24 mouse cellular contexts compared by ENCODE assay signal in genomic region chr11:116201151-116201550, GRCm38 (mm10). TPM values are rescaled to one million over a fixed set of nuclear protein-coding genes. Genes with fewer than 3 reads are reported as not detected.
DNase-seq lines count a peak whose midpoint lies in the region; ATAC-seq and TF ChIP-seq lines count a peak whose summit lies in the region.
"Had no signal": no experiment of that assay in that cellular context is flagged by ENCODE, and none has a peak within 500 bp of the region (broad histone marks: within the 10 kb centered on the region; RNA-seq: fewer than 3 reads in every experiment).

No protein-coding gene starts in this region.

- H3K9me3 ChIP-seq in kidney, embryonic 16.5 days (ENCODE audit: low read length): no peaks in the 10 kb centered on the region
- no peaks in the 10 kb centered on the region for H3K9me3 ChIP-seq in liver, embryonic 12.5 days (replicated peaks)
- H3K9me3 ChIP-seq: embryonic facial prominence, embryonic 13.5 days; embryonic facial prominence, embryonic 15.5 days; forebrain, embryonic 10.5 days; forebrain, embryonic 12.5 days had no signal

- no peak for TF ChIP-seq POLR2A in kidney, adult 2 months (IDR thresholded peaks at IDR 0.05; ENCODE audit: low read depth, low read length)
- no peak for TF ChIP-seq POLR2A in liver, adult 2 months (IDR thresholded peaks at IDR 0.05; ENCODE audit: extremely low read depth, insufficient read depth, low read length)
- TF ChIP-seq POLR2A in small intestine, adult 2 months (IDR thresholded peaks at IDR 0.05; ENCODE audit: low read depth, low read length): no peak

- H3K27me3 ChIP-seq in kidney, adult 2 months (replicated peaks; ENCODE audit: control insufficient read depth, insufficient read depth, low read length): no peaks in the 10 kb centered on the region
- H3K27me3 ChIP-seq in kidney, embryonic 16.5 days (ENCODE audit: insufficient read depth, low read length): no peaks in the 10 kb centered on the region
- no peaks in the 10 kb centered on the region for H3K27me3 ChIP-seq in liver, adult 2 months (ENCODE audit: control insufficient read depth, insufficient read depth, low read length)
- no peaks in the 10 kb centered on the region for H3K27me3 ChIP-seq in liver, embryonic 12.5 days (replicated peaks)
- no peaks in the 10 kb centered on the region for H3K27me3 ChIP-seq in small intestine, adult 2 months (ENCODE audit: control insufficient read depth, insufficient read depth, low read length)
- H3K27me3 ChIP-seq: embryonic facial prominence, embryonic 13.5 days; embryonic facial prominence, embryonic 15.5 days; forebrain, embryonic 12.5 days had no signal

- no peak overlapping the region for H3K9ac ChIP-seq in kidney, embryonic 16.5 days (replicated peaks; ENCODE audit: low read length)
- H3K9ac ChIP-seq in liver, adult 2 months (ENCODE audit: low read depth, low read length): no peak overlapping the region
- no peak overlapping the region for H3K9ac ChIP-seq in liver, embryonic 12.5 days
- H3K9ac ChIP-seq: embryonic facial prominence, embryonic 13.5 days; embryonic facial prominence, embryonic 15.5 days; forebrain, embryonic 12.5 days had no signal

- peaks cover 4% of the 10 kb centered on the region; the same call in 1 of the 2 replicates for H3K4me1 ChIP-seq in kidney, adult 2 months (ENCODE audit: control insufficient read depth, insufficient read depth, low read length)
- H3K4me1 ChIP-seq in kidney, embryonic 16.5 days (ENCODE audit: insufficient read depth, low read length): peaks cover 14% of the 10 kb centered on the region
- H3K4me1 ChIP-seq in liver, adult 2 months (ENCODE audit: control insufficient read depth, insufficient read depth, low read length): peaks cover 20% of the 10 kb centered on the region
- H3K4me1 ChIP-seq in liver, embryonic 12.5 days: peaks cover 38% of the 10 kb centered on the region
- H3K4me1 ChIP-seq in small intestine, adult 2 months (ENCODE audit: control insufficient read depth, insufficient read depth, insufficient read length, low read length): peaks cover 9% of the 10 kb centered on the region; the same call in 1 of the 2 replicates

- no peak overlapping the region for H3K4me2 ChIP-seq in kidney, embryonic 16.5 days (replicated peaks; ENCODE audit: low read depth, low read length)
- H3K4me2 ChIP-seq in liver, embryonic 12.5 days: no peak overlapping the region
- H3K4me2 ChIP-seq: embryonic facial prominence, embryonic 13.5 days; embryonic facial prominence, embryonic 15.5 days; forebrain, embryonic 12.5 days had no signal

- peak; percentile 63 for DNase-seq in kidney, adult 2 months
- no peak for DNase-seq in kidney, adult 18-20 months
- peak; percentile 9 for DNase-seq in kidney, postnatal 10 days
- peak; percentile 68 for DNase-seq in liver, adult 2 months (ENCODE audit: extremely low read depth, low read depth, low spot score)
- DNase-seq in heart, adult 11 months: no peak
- DNase-seq: adrenal gland, adult 2 months; adrenal gland, postnatal 10 days; adrenal gland, postnatal 25 days; cerebellum, adult 11 months; cerebellum, adult 18-20 months; cerebellum, adult 8-10 months; cerebellum, adult 9-11 months; cerebellum, postnatal 14 days; cerebellum, postnatal 36 days; embryo, embryonic 11 days had no signal

- 0 out of 2 replicates have a peak, but pooled peaks have one; percentile 1 for TF ChIP-seq CTCF in kidney, adult 2 months (conservative IDR thresholded peaks at IDR 0.05; ENCODE audit: insufficient read depth, insufficient read length, low read depth, low read length)
- TF ChIP-seq CTCF in liver, adult 2 months (IDR thresholded peaks at IDR 0.05; ENCODE audit: low read depth, low read length): no peak
- no peak for TF ChIP-seq CTCF in small intestine, adult 2 months (IDR thresholded peaks at IDR 0.05; ENCODE audit: extremely low read depth, insufficient read length, insufficient replicate concordance, low read depth, low read length)

- no peak for ATAC-seq in kidney, embryonic 16.5 days (ENCODE audit: low FRiP score, low TSS enrichment)
- no peak for ATAC-seq in liver, embryonic 12.5 days
- ATAC-seq: forebrain, embryonic 14.5 days had no signal

- 50% methylated on average over 2 of the region's 2 CpGs for WGBS in kidney, adult 2 months
- 87% methylated on average over 2 of the region's 2 CpGs for WGBS in kidney, embryonic 16.5 days
- 45% methylated on average over 2 of the region's 2 CpGs for WGBS in liver, adult 2 months
- WGBS in liver, embryonic 12.5 days (ENCODE audit: insufficient replicate concordance): 70% methylated on average over 2 of the region's 2 CpGs
- WGBS in small intestine, adult 2 months: 81% methylated on average over 2 of the region's 2 CpGs

- H3K79me2 ChIP-seq in liver, adult 2 months (ENCODE audit: control insufficient read depth, insufficient read depth, low read length): peaks cover 11% of the 10 kb centered on the region

- H3K36me3 ChIP-seq in kidney, adult 2 months (ENCODE audit: control insufficient read depth, insufficient read depth, low read length): no peaks in the 10 kb centered on the region; the same call in 1 of the 2 replicates
- peaks cover 13% of the 10 kb centered on the region for H3K36me3 ChIP-seq in kidney, embryonic 16.5 days (ENCODE audit: insufficient read depth, low read length)
- H3K36me3 ChIP-seq in liver, adult 2 months (ENCODE audit: control insufficient read depth, insufficient read depth, low read length): peaks cover 16% of the 10 kb centered on the region
- peaks cover 27% of the 10 kb centered on the region for H3K36me3 ChIP-seq in liver, embryonic 12.5 days
- peaks cover 13% of the 10 kb centered on the region for H3K36me3 ChIP-seq in small intestine, adult 2 months (ENCODE audit: control insufficient read depth, insufficient read depth, low read length)

- H3K4me3 ChIP-seq in kidney, adult 2 months (ENCODE audit: insufficient read depth, low read depth, low read length): no peak overlapping the region
- H3K4me3 ChIP-seq in kidney, embryonic 16.5 days (ENCODE audit: low read length): no peak overlapping the region
- no peak overlapping the region for H3K4me3 ChIP-seq in liver, adult 2 months (ENCODE audit: insufficient read depth, low read depth, low read length)
- H3K4me3 ChIP-seq in liver, embryonic 12.5 days: no peak overlapping the region
- H3K4me3 ChIP-seq in small intestine, adult 2 months (ENCODE audit: low read depth, low read length): no peak overlapping the region
- H3K4me3 ChIP-seq: embryonic facial prominence, embryonic 13.5 days; embryonic facial prominence, embryonic 15.5 days; erythroblast, embryonic 14.5 days; forebrain, embryonic 10.5 days; forebrain, embryonic 12.5 days had no signal

- H3K27ac ChIP-seq in kidney, adult 2 months (ENCODE audit: insufficient read depth, low read depth, low read length): 0 out of 2 replicates have a peak overlapping the region, but pooled peaks have one; percentile 11
- H3K27ac ChIP-seq in kidney, embryonic 16.5 days (ENCODE audit: low read length): no peak overlapping the region
- H3K27ac ChIP-seq in liver, adult 2 months (replicated peaks; ENCODE audit: insufficient read depth, low read depth, low read length): peak overlapping the region; percentile 55
- no peak overlapping the region for H3K27ac ChIP-seq in liver, embryonic 12.5 days
- peak overlapping the region; percentile 28; the same call in 1 of the 2 replicates for H3K27ac ChIP-seq in small intestine, adult 2 months (ENCODE audit: insufficient read depth, low read depth, low read length)
- H3K27ac ChIP-seq: embryonic facial prominence, embryonic 13.5 days; embryonic facial prominence, embryonic 15.5 days; forebrain, embryonic 10.5 days; forebrain, embryonic 12.5 days had no signal

RNA-seq across cellular contexts. Expression of gene Acox1, which starts 2.3 kb away (rescaled TPM):
- polyA plus RNA-seq in kidney, adult 2 months (2012; rRNA removed): 251 and 265 TPM in 2 replicates
- 46.1 and 48.8 TPM in 2 replicates for polyA plus RNA-seq in kidney, embryonic 16.5 days (2015; fragmentation: Nextera tagmentation; extraction: Ambion mirVana)
- total RNA-seq in liver, adult 2 months (2014; rRNA removed): 994 and 1,028 TPM in 2 replicates
- polyA plus RNA-seq in liver, adult 2 months (2012; rRNA removed): 683 and 720 TPM in 2 replicates
- polyA plus RNA-seq in liver, embryonic 12.5 days (2016; fragmentation: Nextera tagmentation; extraction: Ambion mirVana): 15.3 and 19.7 TPM in 2 replicates
- 71.1 and 112 TPM in 2 replicates for polyA plus RNA-seq in small intestine, adult 2 months (2012; rRNA removed)

RNA-seq across cellular contexts. Expression of gene Ten1, which starts 2.5 kb away (rescaled TPM):
- polyA plus RNA-seq in kidney, adult 2 months (2012; rRNA removed): 20.1 and 21.0 TPM in 2 replicates
- 85.0 and 85.9 TPM in 2 replicates for polyA plus RNA-seq in kidney, embryonic 16.5 days (2015; fragmentation: Nextera tagmentation; extraction: Ambion mirVana)
- total RNA-seq in liver, adult 2 months (2014; rRNA removed): 3.0 and 5.3 TPM in 2 replicates
- polyA plus RNA-seq in liver, adult 2 months (2012; rRNA removed): 2.3 and 3.0 TPM in 2 replicates
- polyA plus RNA-seq in liver, embryonic 12.5 days (2016; fragmentation: Nextera tagmentation; extraction: Ambion mirVana): 43.4 and 44.0 TPM in 2 replicates
- polyA plus RNA-seq in small intestine, adult 2 months (2012; rRNA removed): 15.8 and 27.7 TPM in 2 replicates

RNA-seq across cellular contexts. Expression of gene Fbf1, which starts 33.2 kb away (rescaled TPM):
- 24.0 TPM in 2 replicates for polyA plus RNA-seq in kidney, adult 2 months (2012; rRNA removed)
- polyA plus RNA-seq in kidney, embryonic 16.5 days (2015; fragmentation: Nextera tagmentation; extraction: Ambion mirVana): 38.7 and 45.6 TPM in 2 replicates
- total RNA-seq in liver, adult 2 months (2014; rRNA removed): 5.6 and 9.0 TPM in 2 replicates
- 3.6 and 4.5 TPM in 2 replicates for polyA plus RNA-seq in liver, adult 2 months (2012; rRNA removed)
- 14.3 and 15.0 TPM in 2 replicates for polyA plus RNA-seq in liver, embryonic 12.5 days (2016; fragmentation: Nextera tagmentation; extraction: Ambion mirVana)
- polyA plus RNA-seq in small intestine, adult 2 months (2012; rRNA removed): 5.0 and 6.5 TPM in 2 replicates

RNA-seq across cellular contexts. Expression of gene Evpl, which starts 36.7 kb away (rescaled TPM):
- polyA plus RNA-seq in kidney, adult 2 months (2012; rRNA removed): 6.8 and 7.1 TPM in 2 replicates
- 3.5 and 4.1 TPM in 2 replicates for polyA plus RNA-seq in kidney, embryonic 16.5 days (2015; fragmentation: Nextera tagmentation; extraction: Ambion mirVana)
- 0.07 and 0.18 TPM in 2 replicates for total RNA-seq in liver, adult 2 months (2014; rRNA removed)
- 0.12 and 0.16 TPM in 2 replicates for polyA plus RNA-seq in liver, adult 2 months (2012; rRNA removed)
- polyA plus RNA-seq in liver, embryonic 12.5 days (2016; fragmentation: Nextera tagmentation; extraction: Ambion mirVana): 0.30 and 0.31 TPM in 2 replicates
- polyA plus RNA-seq in small intestine, adult 2 months (2012; rRNA removed): 6.3 and 12.1 TPM in 2 replicates

Comparison
In these comparisons a context has a peak if more than half of its experiments do, and no peak if none do; other contexts are left out.
1. DNase-seq: peak in kidney, adult 2 months (single experiment), kidney, postnatal 10 days (single experiment) and liver, adult 2 months (single experiment); none in kidney, adult 18-20 months (single experiment) and heart, adult 11 months (single experiment).
2. H3K27ac ChIP-seq: peak in kidney, adult 2 months (single experiment), liver, adult 2 months (single experiment) and small intestine, adult 2 months (single experiment); none in kidney, embryonic 16.5 days (single experiment) and liver, embryonic 12.5 days (single experiment).